Mouse (Mus musculus): ENCODE results near the gene Gm20481. TPM values are rescaled to one million over a fixed set of nuclear protein-coding genes. Genes with fewer than 3 reads are reported as not detected.
"Not testable (repeated sequence)": the region's sequence is repeated elsewhere in the genome, so short reads cannot be mapped to it uniquely, and the experiment has no call there.

Gene Gm20481
- total RNA-seq, 2 experiments from 2014 or later: not detected

GRCm38 (mm10) chr17:34972069-34972749 is 2.5 kb downstream of the Gm20481 start, which contains the start of the genes Hspa1a and Hspa1l:
Gene Hspa1a (minus strand): TSS chr17:34972156.
Gene Hspa1l (plus strand): TSS chr17:34972703.
- peak in 1 of 2 experiments; percentile 43 for DNase-seq (ENCODE audit: low spot score in 2 of 2)

- no peak for DNase-seq (ENCODE audit: low spot score in 2 of 2)
Observed at GRCm38 (mm10) chr17:34975581-34976492, 6.1 kb downstream of the Gm20481 start.

- DNase-seq (ENCODE audit: low spot score in 2 of 2): no peak
Observed at GRCm38 (mm10) chr17:34977000-34977399, 7.3 kb downstream of the Gm20481 start.

GRCm38 (mm10) chr17:34978239-34978638 is 8.5 kb downstream of the Gm20481 start:
- DNase-seq (ENCODE audit: low spot score in 2 of 2): no peak

GRCm38 (mm10) chr17:34979631-34980030 is 9.9 kb downstream of the Gm20481 start:
- no peak for DNase-seq (ENCODE audit: low spot score in 2 of 2)

- no peak for DNase-seq (ENCODE audit: low spot score in 2 of 2)
Observed at GRCm38 (mm10) chr17:34980655-34981054, 10.9 kb downstream of the Gm20481 start.

- DNase-seq (ENCODE audit: low spot score in 2 of 2): peak; percentile 78 to 81
Observed at GRCm38 (mm10) chr17:34981690-34982180, 12.0 kb downstream of the Gm20481 start, which contains the start of gene Lsm2. Gene Lsm2 (plus strand): TSS chr17:34981862.

- DNase-seq (ENCODE audit: low spot score in 2 of 2): no peak
Observed at GRCm38 (mm10) chr17:34982328-34982727, 12.6 kb downstream of the Gm20481 start.

- DNase-seq (ENCODE audit: low spot score in 2 of 2): no peak
Observed at GRCm38 (mm10) chr17:34984218-34984617, 14.5 kb downstream of the Gm20481 start.

- no peak for DNase-seq (ENCODE audit: low spot score in 2 of 2)
Observed at GRCm38 (mm10) chr17:34994751-34995150, 25.0 kb downstream of the Gm20481 start.

- not testable (repeated sequence) for DNase-seq (ENCODE audit: low spot score in 2 of 2)
Observed at GRCm38 (mm10) chr17:34995192-34995591, 25.5 kb downstream of the Gm20481 start.

GRCm38 (mm10) chr17:34995927-34996326 is 26.2 kb downstream of the Gm20481 start:
- not testable (repeated sequence) for DNase-seq (ENCODE audit: low spot score in 2 of 2)

- no peak for DNase-seq (ENCODE audit: low spot score in 2 of 2)
Observed at GRCm38 (mm10) chr17:34996411-34997141, 26.9 kb downstream of the Gm20481 start.

- no peak for DNase-seq (ENCODE audit: low spot score in 2 of 2)
Observed at GRCm38 (mm10) chr17:34997142-34997483, 27.4 kb downstream of the Gm20481 start.

GRCm38 (mm10) chr17:34998526-34999430 is 29.1 kb downstream of the Gm20481 start:
- DNase-seq (ENCODE audit: low spot score in 2 of 2): no peak

GRCm38 (mm10) chr17:34999871-35000716 is 30.4 kb downstream of the Gm20481 start:
- DNase-seq (ENCODE audit: low spot score in 2 of 2): not testable (repeated sequence)

- DNase-seq (ENCODE audit: low spot score in 2 of 2): peak; percentile 79 to 84
Observed at GRCm38 (mm10) chr17:35000717-35001451, 31.2 kb downstream of the Gm20481 start, which contains the start of gene Vars. Gene Vars (plus strand): TSS chr17:35000987.

- peak in 1 of 2 experiments; percentile 36 for DNase-seq (ENCODE audit: low spot score in 2 of 2)
Observed at GRCm38 (mm10) chr17:35001452-35002152, 31.9 kb downstream of the Gm20481 start.
